Mouse (Mus musculus) spleen, postnatal 36 days (tissue): ENCODE data around the gene Cmas.

Experiments
- DNase-seq, 2 experiments: peaks; one replicate each; pipeline ENCODE4 v3.0.0; 2022; ENCODE audit warnings: low spot score in 2 of 2, mixed read lengths in 1 of 2

Cmas gene

DNA sequence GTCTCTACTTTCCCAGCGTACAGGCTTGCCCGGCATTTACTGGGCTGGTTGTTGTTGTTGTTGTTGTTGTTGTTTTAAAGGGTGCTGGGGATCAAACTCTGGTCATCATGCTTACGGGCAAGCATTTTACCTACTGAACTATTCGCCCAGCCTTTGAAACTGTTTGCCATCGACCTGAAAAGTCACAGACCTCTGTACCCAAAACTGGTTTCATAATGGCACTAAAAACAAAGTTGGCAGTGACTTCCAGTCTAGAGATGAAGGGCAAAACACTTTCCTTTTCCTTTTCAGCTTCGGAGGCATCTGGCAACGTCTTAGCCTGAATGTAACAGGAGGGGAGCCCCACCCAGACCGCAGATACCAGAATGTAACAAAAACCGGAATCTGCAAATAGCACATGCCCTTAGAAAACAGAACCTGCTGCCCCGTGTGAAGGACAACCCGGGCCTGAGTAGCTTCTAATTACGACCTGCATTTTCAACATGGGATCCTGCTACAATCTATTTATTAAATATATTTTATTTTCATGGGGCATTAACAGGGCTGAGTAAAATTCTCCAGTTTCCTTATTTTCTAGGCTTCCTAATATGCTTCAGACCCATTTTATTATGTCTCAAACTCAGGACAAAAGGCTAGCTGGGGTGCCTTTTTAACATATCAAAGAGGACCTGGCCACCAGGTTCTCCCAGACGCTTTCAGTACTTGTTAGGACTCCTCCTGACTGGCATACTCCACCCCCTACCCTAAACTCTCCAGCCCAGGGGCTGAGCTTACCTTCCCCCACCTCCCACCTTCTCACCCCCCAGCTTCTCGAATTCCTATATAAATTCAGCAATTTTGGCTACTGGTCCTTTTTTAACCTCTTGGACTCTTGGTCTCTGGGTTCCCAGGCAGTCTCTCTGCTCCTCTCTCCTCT, 3.9 kb upstream of the Cmas start:
- DNase-seq = peak; percentile 66 to 71

DNA sequence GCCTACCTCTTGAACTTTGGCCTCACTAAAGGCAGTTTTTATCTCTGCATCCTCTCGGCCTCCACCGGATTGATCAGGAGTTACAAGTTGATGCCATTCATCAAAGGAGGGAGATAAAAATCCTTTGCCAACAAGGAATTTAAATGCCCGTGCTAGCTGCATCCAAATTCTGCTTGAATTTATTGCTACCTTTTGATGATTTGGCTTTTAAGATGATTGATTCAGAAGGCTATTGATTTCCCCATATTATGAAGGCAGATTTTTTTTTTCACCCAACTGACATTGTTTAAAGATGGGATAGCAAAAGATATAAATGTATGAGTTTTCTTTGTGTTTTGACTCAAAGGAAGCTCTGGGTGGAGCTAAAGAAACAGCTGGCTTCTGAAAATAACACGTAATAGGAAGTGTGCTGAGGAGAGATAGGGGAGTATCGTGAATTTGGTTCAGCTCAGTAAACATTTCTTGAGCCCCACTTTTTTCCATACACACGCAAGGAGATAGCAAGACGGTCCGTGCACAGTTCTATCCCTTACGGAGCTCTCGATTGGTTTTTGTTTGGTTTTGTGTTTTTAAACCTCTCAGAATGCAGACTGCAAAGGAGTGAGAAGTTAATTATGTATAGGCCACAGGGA, 964 bp downstream of the Cmas start:
- peak; percentile 37 to 74 for DNase-seq

DNA sequence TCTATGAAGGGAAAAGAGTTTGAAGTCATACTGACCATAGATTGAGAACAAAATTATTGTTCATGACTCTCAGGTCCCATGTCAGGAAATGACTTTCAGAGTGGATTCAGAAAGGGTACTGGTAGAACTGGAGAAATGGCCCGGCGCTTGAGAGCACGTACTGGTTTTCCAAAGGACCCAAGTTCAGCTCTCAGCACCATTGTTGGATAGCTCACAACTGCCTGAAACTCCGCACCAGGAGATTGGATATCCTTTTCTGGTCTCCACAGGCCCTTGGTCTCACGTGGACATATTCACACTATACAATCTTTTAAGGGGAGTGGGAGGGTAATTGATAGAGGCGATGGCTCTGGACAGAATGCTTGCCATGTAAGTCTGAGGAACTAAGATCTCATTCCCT, 1.5 kb downstream of the Cmas start:
- DNase-seq = no peak

DNA sequence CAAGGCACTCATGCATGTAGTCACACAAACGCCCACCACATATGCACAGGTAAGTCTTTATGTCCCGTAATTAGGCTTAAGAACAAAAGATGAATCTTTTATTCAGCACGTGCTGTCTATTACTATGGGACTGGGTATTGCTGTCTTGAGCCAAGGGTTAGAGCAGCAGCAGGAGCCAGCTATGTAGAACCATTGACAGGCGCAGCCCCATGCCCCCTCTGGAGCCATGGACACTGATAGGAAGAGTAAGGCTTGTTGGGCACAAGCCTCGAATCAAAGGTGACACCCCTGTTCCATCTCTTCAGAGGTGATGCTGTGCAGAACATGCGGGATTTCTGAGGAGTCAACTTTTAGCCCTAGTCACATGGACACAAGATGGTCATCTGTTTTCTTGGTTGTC, 2.1 kb downstream of the Cmas start:
- no peak for DNase-seq

DNA sequence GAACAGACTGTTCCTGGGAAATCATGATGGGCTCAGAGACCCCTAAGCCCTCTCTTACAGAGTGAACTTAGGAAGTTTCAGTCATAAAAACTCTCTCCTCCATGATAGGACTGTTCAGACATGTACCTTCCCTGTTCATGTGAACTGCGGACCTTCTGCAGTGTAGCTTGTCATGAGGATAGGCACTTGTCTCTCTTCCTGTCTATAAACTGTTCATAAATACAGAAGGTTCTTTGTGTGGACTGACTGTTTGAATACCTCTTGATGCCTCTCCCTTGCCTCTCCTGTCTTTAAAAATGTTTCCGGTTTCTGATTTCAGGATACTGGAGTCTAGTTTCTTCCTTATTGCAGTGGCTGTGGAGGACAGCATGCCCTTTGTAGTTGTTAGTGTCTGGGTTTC, 3.1 kb downstream of the Cmas start:
- DNase-seq = no peak

DNA sequence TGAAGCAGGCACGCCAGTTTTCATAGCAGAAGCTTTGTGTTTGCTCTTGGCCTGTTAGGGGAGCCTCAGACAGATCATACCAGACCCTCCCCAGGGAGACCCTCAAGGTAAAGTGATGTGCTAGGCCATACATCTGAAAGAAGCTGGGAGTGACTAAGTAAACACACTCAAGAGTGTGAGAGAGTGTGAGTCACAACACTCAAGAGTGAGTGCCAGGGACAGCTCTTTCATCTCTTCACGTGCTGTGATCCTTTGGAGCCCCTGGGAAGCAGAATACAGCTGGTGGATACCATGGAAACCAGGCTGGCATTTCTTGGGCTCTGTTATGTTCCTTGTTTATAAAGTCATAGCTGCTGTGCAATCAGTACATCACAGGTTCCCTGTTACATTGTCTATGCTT, 8.4 kb downstream of the Cmas start:
- DNase-seq = no peak

DNA sequence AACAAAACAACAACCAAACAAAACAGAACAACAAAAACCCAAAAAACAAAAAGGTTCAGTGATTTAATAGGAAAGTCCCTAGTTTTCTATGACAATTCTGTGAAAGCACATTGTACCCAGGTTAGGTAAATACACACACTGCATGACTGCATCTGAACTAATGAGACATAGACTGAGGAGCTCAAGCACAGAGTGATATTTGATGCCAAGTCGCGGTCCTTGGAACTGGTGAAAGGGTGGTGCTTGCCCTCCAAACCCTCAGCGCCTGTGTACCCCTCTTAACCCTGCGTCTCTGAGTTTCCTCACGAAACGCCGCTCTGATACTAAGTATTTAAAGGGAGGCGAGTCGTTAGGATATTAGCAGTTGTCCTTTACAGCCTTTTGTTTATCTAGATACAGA, 10.8 kb downstream of the Cmas start:
- no peak for DNase-seq

DNA sequence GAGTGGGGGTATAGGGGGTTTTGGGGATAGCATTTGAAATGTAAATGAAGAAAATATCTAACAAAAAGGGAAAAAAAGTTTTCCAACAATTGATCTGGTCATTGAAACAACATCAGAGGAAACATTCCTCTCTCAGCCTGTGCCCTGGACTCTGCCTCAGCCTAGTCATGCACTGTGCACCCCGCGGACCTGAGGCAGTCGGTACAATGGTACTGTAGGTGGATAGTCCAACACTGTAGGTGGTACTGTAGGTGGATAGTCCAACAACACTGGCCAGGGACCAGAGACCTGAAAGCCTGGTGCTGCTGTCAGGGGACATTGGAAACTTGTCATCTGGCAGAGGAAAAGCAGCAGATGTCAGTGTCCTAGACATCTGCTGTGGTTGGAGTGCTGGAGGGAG, 13.4 kb downstream of the Cmas start:
- DNase-seq = no peak

DNA sequence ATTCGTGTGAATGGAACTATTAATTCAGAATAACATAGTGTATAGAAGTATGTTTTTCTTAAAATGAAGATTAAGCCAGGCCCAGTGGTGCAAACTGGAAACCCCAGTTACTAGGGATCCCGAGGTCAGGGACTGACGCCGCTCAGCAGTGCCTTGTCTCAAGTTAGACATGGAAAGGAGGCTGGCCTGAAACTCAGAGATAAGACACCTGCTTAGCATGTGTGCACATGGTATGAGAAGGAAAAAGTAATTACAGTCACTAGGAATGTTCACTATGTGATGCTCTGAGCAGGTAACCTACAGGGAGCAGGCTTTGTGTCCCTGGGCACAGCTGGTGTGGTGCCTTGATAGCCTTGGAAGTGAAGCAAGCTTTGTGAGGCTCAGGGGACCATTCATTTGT, 15.2 kb downstream of the Cmas start:
- DNase-seq = no peak

DNA sequence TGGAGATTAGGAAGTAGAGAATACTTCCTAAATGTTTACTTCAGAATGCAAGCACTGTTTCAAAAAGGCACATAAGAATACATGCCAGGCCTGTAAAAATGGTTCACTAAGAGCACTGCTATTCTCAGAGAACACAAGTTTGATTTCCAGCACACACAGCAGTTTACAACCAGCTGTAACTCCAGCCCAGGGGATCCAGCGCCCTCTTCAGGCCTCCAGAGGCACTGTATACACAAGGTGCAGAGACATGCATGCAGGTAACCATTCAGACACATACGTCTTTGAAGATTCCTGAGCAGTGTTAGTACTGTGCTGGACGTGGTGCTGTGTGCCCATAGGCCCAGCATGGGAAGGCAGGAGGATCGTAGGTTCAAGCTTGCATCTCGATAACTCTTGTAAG, 17.1 kb downstream of the Cmas start:
- DNase-seq = no peak

DNA sequence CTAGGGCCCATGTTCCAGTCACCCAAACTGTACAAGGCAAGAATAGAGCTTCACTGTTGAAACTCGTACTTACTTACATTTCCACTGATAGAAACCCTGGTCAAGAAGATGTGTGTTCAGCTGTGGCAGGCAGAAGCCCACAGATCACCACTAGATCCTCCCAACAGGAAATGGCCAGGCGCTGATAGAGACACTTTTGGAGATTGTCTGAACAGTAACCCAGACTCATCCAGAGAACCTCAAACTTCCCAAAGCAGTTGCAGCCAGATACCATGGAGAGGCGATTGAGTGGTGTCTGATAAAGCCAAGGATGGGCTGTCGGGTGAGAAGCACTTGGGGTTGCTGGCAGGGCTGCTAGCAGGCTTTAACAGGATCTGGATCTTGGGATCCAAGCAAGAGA, 20.4 kb downstream of the Cmas start:
- DNase-seq = no peak

DNA sequence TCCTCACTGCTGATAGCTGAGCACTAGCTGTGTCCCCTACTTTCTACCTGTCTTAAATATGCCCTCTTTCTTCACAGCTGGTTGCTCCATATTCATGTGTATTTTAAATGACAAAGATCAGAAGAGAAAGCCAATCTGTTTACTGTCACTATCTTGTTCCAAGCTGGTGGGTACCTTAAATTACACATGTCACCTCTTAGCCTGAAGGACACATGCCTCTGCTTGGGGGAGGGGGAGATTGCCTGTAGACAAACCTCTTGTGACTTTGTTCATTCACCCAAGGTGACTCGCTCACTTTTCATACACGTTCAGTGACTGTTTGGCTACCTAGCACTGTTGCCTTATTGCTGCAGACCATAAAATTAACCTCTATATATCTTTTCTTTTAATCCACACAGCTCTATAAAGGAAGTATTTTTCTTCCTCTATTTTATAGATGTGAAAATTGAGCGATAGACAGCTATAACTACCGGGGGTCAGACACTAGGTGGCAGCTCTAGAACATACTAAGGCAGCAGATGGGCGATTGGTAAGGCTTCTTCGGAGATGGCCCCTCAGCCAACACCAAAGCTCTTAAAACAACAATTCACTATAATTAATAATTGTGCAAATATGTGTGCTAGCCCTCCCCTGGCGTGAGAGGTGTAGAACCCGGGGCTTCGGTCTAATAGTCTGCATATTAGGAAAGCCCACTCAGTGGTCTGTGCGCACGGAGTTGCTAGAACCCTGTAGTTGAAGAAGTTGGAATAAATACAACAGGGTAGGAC, 22.7 kb downstream of the Cmas start:
- DNase-seq = peak; percentile 35 to 54

DNA sequence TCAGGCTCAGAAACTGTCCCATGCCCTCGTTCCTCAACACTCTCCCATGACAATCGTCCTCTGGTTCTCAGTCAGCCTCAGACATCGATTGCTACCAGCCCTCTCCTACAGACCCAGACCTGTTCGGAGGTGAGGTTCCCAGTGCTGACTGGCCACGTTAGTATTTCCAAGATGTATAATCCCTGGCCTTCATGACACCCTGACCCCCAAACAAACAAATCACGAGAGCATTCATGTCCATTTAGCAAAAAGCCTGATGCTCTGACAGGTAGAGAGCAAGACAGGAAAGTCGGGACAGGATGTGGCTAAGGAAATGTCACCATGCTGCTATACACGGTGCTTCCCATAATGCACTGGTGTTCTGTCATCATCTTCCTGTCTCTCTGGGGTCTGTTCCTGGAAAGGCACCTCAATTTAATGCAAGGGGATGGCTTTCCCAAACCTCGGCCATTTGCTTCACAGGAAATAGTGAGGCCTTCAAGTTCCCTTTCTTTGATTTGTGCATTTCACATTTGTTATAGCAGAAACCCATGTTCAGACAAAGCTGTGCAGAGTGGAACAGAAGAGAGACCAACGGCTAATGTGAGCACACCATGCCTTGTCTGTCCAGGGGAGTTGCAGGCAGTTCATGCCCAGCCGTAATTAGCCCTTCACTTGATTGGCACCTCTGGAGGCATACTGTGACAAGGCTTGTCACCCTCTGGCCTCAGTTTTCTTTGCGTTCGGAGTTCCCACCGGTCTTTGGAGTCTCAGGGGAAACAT, 23.5 kb downstream of the Cmas start:
- peak; percentile 16 to 17 for DNase-seq

DNA sequence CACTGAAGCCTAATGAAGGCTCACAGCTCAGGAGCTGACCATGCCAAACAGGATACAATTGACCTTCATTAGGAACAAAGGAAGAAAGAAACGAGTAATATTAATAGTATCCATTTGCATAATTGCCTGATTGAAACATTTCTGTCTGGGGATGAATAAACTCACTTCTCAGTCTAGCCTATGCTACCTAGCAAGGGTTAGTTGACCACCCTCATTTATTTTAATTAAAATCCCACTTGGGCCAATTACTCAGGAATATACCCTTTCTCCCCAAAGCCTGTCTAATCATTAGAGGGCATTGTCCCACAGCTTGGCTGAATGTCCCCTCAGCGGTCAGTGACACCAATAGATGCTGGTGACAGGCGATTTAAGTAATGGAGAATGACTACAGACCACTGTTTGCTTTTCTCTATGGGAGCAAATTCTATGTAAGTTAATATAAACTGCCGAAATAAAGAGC, 24.1 kb downstream of the Cmas start:
- no peak for DNase-seq

DNA sequence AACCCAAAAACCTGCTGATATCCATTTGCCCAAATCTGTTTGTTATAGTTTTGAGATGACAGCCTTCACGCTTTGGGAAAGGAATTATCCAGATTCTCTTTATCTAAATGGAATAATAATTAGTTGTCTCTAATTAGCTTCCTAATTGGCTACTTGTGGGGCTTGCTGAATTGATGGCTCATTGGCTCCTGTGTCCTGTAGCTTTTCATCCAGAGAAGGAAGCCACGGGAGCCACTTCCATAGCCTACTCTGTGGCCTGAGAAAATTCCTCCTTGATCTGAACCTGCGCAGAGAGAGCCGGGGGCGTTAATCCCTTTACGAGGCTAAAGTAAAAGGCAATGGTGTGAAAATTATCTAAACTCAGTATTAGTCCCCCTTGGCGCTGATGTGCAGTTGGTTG, 24.8 kb downstream of the Cmas start:
- no peak for DNase-seq

DNA sequence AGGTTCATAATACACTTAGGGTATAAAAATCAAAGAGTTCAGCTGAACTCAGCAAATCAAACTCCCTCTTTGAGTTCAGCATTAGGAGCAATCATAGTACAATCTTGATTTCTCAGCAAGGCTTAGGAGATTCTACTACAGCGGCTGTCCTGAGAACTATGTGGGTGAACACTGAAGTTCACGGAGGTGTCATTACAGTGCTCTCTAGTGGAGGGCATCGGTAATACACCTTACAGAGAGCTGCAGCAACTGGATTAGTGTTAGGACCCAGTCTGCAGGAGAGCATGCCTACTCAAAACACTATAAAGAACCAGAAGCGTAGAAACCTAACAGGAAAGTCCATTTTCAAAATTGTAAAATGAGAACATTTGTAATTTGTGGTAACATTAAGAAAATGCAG, 28.9 kb downstream of the Cmas start:
- DNase-seq = peak; percentile 36 to 53

DNA sequence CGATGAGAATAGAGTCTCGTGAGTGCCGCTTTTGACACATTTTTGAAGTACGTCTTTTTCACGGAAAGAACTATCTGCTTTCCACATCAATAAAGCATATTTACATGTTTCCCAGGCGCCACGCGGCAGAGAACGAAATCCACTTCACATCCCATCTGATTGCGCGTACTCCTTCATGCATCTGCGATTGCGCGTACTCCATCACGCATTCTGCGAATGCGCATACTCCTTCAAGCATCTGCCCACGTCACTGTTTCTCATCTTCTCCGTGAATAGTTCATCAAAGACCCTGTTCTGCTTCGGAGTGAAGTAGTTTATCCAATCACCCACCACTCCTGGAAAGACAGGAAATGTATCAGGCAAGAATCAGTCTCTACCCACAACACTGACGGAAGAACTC, 29.6 kb downstream of the Cmas start:
- no peak for DNase-seq

DNA sequence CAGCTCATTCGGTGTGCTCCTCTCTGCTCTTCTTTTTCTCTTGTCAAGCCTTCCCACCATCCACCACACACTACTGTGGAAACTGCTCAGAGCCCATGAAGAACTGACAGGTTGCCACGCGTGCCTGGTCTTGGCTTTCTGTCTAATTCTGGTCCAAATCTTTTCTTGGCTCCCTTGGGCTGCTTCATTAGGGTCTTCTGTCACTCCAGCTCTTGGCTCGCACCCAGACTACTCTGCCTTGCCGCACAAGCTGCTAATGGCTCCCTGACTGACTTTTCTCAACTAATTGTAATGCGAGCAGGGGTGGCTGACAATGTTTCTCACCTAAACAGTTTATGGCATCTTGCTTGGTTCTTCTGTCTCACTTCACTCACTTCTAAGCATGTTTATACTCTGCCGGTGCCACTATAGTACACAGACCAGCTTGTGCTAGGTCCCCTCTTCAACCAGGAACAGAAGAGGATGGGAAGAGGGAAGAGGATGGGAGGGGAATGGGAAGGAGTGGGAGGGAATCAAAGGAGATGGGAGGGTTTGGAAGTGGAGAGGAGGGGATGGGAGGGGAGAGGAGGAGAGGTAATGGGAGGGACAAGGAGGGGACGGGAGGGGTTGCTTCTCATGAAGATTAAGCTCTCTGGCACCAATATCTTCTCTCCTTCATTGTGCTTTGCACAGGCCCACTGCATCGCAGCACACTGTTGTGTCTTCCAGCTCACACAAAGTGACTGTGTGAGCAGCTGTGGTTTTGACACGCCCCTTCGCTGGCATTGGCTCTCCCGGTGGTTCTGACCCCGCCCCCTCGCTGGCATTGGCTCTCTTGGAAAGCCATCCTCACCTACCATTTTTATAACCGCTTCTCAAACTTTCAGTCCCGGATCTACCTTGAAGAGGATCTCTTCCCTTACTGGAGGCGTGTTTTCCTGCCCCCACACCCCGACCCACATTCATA, 31.8 kb downstream of the Cmas start:
- DNase-seq = no peak

DNA sequence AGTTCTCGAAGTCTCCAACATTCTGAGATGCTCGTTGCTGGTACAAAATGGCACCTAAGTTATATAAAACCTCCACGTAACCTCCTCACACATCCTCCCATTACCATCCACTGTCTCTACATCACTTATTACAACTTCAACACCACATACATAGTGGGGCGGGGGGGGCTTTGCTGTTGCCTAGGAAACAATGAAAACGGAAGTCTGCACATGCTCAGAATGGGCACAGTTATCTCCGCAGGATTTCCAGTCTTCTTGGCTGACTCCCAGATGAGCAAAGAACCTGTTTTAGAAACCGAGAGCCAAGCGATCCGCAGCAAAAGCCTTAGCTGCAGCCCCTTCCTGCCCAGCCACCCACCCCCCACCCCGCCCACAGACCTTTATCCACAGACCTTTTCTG, 33.2 kb downstream of the Cmas start:
- no peak for DNase-seq

DNA sequence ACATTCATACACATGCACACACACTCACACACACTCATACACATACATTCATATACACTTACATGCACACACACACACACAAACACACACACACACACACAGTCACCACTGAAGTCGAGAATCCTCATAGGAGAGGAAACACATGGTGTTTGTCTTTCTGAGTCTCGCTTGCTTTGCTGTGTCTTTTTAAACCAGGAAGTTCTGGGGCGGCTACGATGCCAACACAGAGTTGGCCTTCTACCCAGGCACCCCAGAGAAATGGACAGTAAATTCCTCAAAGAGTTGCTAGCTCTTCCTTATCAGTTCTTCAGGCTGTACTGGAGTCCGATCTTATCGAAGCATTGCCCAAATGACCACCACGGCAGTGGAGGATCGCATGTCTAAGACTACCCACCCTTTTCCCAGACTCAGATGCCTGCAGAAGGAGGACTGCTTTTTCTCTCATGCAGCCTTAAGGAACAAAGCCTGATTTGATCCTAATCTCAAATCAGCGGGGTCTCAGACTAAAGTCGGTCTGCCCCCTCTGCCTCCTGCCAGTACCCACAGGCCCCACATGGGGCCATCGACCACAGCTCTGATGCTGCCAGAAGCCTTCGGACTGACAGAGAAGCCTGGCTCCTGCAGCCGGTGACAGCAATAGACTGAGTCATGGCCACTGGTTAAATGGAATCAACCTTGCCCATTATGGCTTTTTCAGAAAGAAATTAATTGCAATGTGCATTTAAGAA, 35.9 kb downstream of the Cmas start:
- no peak for DNase-seq
